Mouse (Mus musculus) hindbrain, embryonic 14.5 days (tissue): Measurements from ENCODE around the gene Mrpl45. TPM values are rescaled to one million over a fixed set of nuclear protein-coding genes. Genes with fewer than 3 reads are reported as not detected.

Source experiments
- ATAC-seq: fragments of 200-750 bp; cut with Nextera tagmentation; 2 replicates; pipeline ENCODE4 v1.8.0; 2017; ENCODE audit warnings: moderate number of reproducible peaks, mild to moderate bottlenecking, moderate TSS enrichment, moderate library complexity; ENCODE audit not compliant: low FRiP score
- DNase-seq: peaks from one replicate; pipeline ENCODE4 v3.0.0-alpha.2; 2015; ENCODE audit warnings: low spot score
- H3K27ac ChIP-seq: fragments of 300-500 bp; sonication (generic); 2 replicates; pipeline ENCODE4 v1.5.1; 2014; ENCODE audit warnings: mild to moderate bottlenecking, moderate library complexity
- H3K27me3 ChIP-seq: fragments of 300-500 bp; sonication (generic); 2 replicates; pipeline ENCODE4 v1.6.1; 2014; ENCODE audit warnings: mild to moderate bottlenecking, low read length, mixed read lengths; ENCODE audit not compliant: control insufficient read depth, insufficient read depth
- H3K36me3 ChIP-seq: fragments of 300-500 bp; sonication (generic); replicated peaks from 2 replicates; pipeline ENCODE4 v1.6.1; 2014; ENCODE audit not compliant: control insufficient read depth, insufficient read depth
- H3K4me1 ChIP-seq: fragments of 300-500 bp; sonication (generic); replicated peaks from 2 replicates; pipeline ENCODE4 v1.6.1; 2014; ENCODE audit warnings: antibody characterized with exemption, low read length, mixed read lengths; ENCODE audit not compliant: control insufficient read depth, insufficient read depth
- H3K4me2 ChIP-seq: fragments of 300-500 bp; sonication (generic); replicated peaks from 2 replicates; pipeline ENCODE4 v1.6.1; 2014; ENCODE audit warnings: mild to moderate bottlenecking, moderate library complexity
- H3K4me3 ChIP-seq: fragments of 300-500 bp; sonication (generic); replicated peaks from 2 replicates; pipeline ENCODE4 v1.5.1; 2014; ENCODE audit warnings: mild to moderate bottlenecking, low read length
- H3K9ac ChIP-seq: fragments of 300-500 bp; sonication (generic); 2 replicates; pipeline ENCODE4 v1.6.1; 2014
- H3K9me3 ChIP-seq: fragments of 300-500 bp; sonication (generic); 2 replicates; pipeline ENCODE4 v1.6.1; 2016; ENCODE audit warnings: low read length; ENCODE audit not compliant: control insufficient read depth
- WGBS: fragments of 180-500 bp; shearing (Covaris S2); extraction: QIAGEN DNeasy Blood & Tissue Kit; methylation state at CpG from one replicate; pipeline ENCODE4 v1.1.7; 2014; 5-methylcytosine and 5-hydroxymethylcytosine counted together
- polyA plus RNA-seq: library from polyadenylated mRNA; unstranded; fragments of >200 nt; fragmentation: Nextera tagmentation; extraction: Ambion mirVana; gene quantifications from 2 replicates; pipeline ENCODE4 v1.2.1, GENCODE M21; 2014

Mrpl45 gene
- polyA plus RNA-seq, 1 experiment from 2014 or later, result 32.8 TPM

GRCm38 (mm10) chr11:97336751-97337345, 21.3 kb downstream of the Mrpl45 start:
- Histone ChIP-seq H3K9me3 (no peaks in the 10 kb centered on the region), H3K4me1 (0 out of 2 replicates have a peak, but pooled peaks cover 4% of the 10 kb centered on the region), H3K4me2 (no peak overlapping the region), H3K9ac (no peak overlapping the region), H3K27ac (no peak overlapping the region), H3K4me3 (no peak overlapping the region), H3K36me3 (no peaks in the 10 kb centered on the region), H3K27me3 (no peaks in the 10 kb centered on the region)
- no peak for DNase-seq
- whole genome bisulfite sequencing, result 74% methylated on average over 14 of the region's 14 CpGs
- ATAC-seq, result no peak

GRCm38 (mm10) chr11:97337363-97337762, 21.8 kb downstream of the Mrpl45 start:
- Histone ChIP-seq H3K27ac (no peak overlapping the region), H3K4me2 (no peak overlapping the region), H3K4me3 (no peak overlapping the region), H3K36me3 (no peaks in the 10 kb centered on the region), H3K9me3 (no peaks in the 10 kb centered on the region), H3K9ac (no peak overlapping the region), H3K4me1 (0 out of 2 replicates have a peak, but pooled peaks cover 4% of the 10 kb centered on the region), H3K27me3 (no peaks in the 10 kb centered on the region)
- DNase-seq (no peak), ATAC-seq (no peak)
- 88% methylated on average over 12 of the region's 12 CpGs for WGBS

GRCm38 (mm10) chr11:97338302-97338976, 22.9 kb downstream of the Mrpl45 start:
- Histone ChIP-seq H3K4me1 (0 out of 2 replicates have a peak, but pooled peaks cover 4% of the 10 kb centered on the region), H3K27me3 (no peaks in the 10 kb centered on the region), H3K9me3 (no peaks in the 10 kb centered on the region), H3K9ac (0 out of 2 replicates have a peak overlapping the region, but pooled peaks have one; percentile 2), H3K4me3 (no peak overlapping the region), H3K36me3 (no peaks in the 10 kb centered on the region), H3K27ac (no peak overlapping the region; the same call in 1 of the 2 replicates), H3K4me2 (0 out of 2 replicates have a peak overlapping the region, but pooled peaks have one; percentile 6)
- WGBS, result 53% methylated on average over 21 of the region's 21 CpGs
- DNase-seq (no peak), ATAC-seq (no peak)

GRCm38 (mm10) chr11:97338977-97339315, 23.4 kb downstream of the Mrpl45 start:
- Histone ChIP-seq H3K4me2 (0 out of 2 replicates have a peak overlapping the region, but pooled peaks have one; percentile 6), H3K4me1 (0 out of 2 replicates have a peak, but pooled peaks cover 4% of the 10 kb centered on the region), H3K27me3 (no peaks in the 10 kb centered on the region), H3K36me3 (no peaks in the 10 kb centered on the region), H3K9ac (no peak overlapping the region), H3K9me3 (no peaks in the 10 kb centered on the region), H3K4me3 (no peak overlapping the region), H3K27ac (no peak overlapping the region; the same call in 1 of the 2 replicates)
- DNase-seq, result peak; percentile 66
- 40% methylated on average over 17 of the region's 17 CpGs for WGBS
- ATAC-seq, result no peak

- 45% methylated on average over 8 of the region's 8 CpGs for WGBS
- DNase-seq (no peak), ATAC-seq (no peak)
- no peak overlapping the region for H3K4me2 ChIP-seq
- no peak overlapping the region for H3K4me3 ChIP-seq
- no peaks in the 10 kb centered on the region for H3K27me3 ChIP-seq
- H3K9me3 ChIP-seq, result no peaks in the 10 kb centered on the region
- H3K27ac ChIP-seq, result no peak overlapping the region
- H3K9ac ChIP-seq, result no peak overlapping the region
- H3K36me3 ChIP-seq, result no peaks in the 10 kb centered on the region
- H3K4me1 ChIP-seq, result 0 out of 2 replicates have a peak, but pooled peaks cover 4% of the 10 kb centered on the region
These were observed 27.7 kb downstream of the Mrpl45 start for GRCm38 (mm10) chr11:97343175-97343574.

GRCm38 (mm10) chr11:97343619-97344018, 28.1 kb downstream of the Mrpl45 start:
- Histone ChIP-seq H3K9ac (no peak overlapping the region), H3K4me1 (no peaks in the 10 kb centered on the region)
- ATAC-seq, result no peak

GRCm38 (mm10) chr11:97345446-97345845, 29.9 kb downstream of the Mrpl45 start:
- H3K9ac ChIP-seq, result no peak overlapping the region
- no peak for DNase-seq
- H3K4me2 ChIP-seq, result no peak overlapping the region
- H3K4me1 ChIP-seq, result peaks cover 10% of the 10 kb centered on the region; the same call in 1 of the 2 replicates
- ATAC-seq, result no peak
- no peak overlapping the region for H3K27ac ChIP-seq
- H3K4me3 ChIP-seq, result no peak overlapping the region
- no peaks in the 10 kb centered on the region for H3K9me3 ChIP-seq
- WGBS, result 87% methylated on average over 10 of the region's 10 CpGs
- H3K27me3 ChIP-seq, result no peaks in the 10 kb centered on the region
- no peaks in the 10 kb centered on the region for H3K36me3 ChIP-seq

More at GRCm38 (mm10) chr11:97343619-97344018, 28.1 kb downstream of the Mrpl45 start:
- Histone ChIP-seq H3K9me3 (no peaks in the 10 kb centered on the region), H3K4me3 (no peak overlapping the region), H3K27me3 (no peaks in the 10 kb centered on the region), H3K4me2 (no peak overlapping the region), H3K36me3 (no peaks in the 10 kb centered on the region), H3K27ac (no peak overlapping the region)
- WGBS, result 35% methylated on average over 17 of the region's 17 CpGs
- no peak for DNase-seq

- 71% methylated on average over 9 of the region's 9 CpGs for WGBS
- no peak overlapping the region for H3K27ac ChIP-seq
- no peak overlapping the region for H3K9ac ChIP-seq
- ATAC-seq, result no peak
- H3K4me2 ChIP-seq, result no peak overlapping the region
- H3K4me3 ChIP-seq, result no peak overlapping the region
- H3K9me3 ChIP-seq, result no peaks in the 10 kb centered on the region
- H3K36me3 ChIP-seq, result no peaks in the 10 kb centered on the region
- H3K4me1 ChIP-seq, result peaks cover 17% of the 10 kb centered on the region; the same call in 1 of the 2 replicates
- no peaks in the 10 kb centered on the region for H3K27me3 ChIP-seq
- no peak for DNase-seq
These were observed 30.9 kb downstream of the Mrpl45 start for GRCm38 (mm10) chr11:97346383-97346782.

- no peak overlapping the region for H3K27ac ChIP-seq
- H3K36me3 ChIP-seq, result no peaks in the 10 kb centered on the region
- peaks cover 26% of the 10 kb centered on the region; the same call in 1 of the 2 replicates for H3K4me1 ChIP-seq
- ATAC-seq (no peak), DNase-seq (no peak)
- H3K4me3 ChIP-seq, result no peak overlapping the region
- 85% methylated on average over 9 of the region's 9 CpGs for WGBS
- no peaks in the 10 kb centered on the region for H3K27me3 ChIP-seq
- H3K9ac ChIP-seq, result no peak overlapping the region
- H3K4me2 ChIP-seq, result no peak overlapping the region
- H3K9me3 ChIP-seq, result no peaks in the 10 kb centered on the region
These were observed 31.8 kb downstream of the Mrpl45 start for GRCm38 (mm10) chr11:97347291-97347690.
